Mouse (Mus musculus): ENCODE measurements around the gene Fbxl2.

DNA sequence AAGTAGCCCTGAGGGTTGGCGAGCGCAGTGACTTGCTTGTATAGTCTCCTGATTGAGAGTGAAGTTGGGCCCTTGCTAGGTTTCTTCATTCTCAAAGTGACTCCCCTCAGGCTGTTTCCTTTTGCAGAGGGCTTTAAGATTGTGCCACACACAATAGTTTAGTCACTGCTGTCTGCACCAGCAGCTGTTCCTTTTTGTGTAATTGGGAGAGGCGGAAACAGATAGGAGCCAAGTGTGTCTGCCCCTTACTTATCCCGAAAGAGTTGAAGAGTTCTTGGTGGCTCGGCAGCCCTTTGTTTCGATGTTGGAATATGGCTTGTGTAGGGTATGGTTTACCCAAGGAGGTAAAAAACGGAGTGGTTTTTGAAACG, 113.9 kb downstream of the Fbxl2 start:
- TF ChIP-seq CTCF (IDR thresholded peaks at IDR 0.05; ENCODE audit: insufficient read depth, low read length) (no peak), POLR2A (IDR thresholded peaks at IDR 0.05; ENCODE audit: borderline replicate concordance, extremely low read depth, low read depth, low read length) (no peak)

All from lung, adult 2 months (tissue).